Comparison of ENCODE assay signal across 15 mouse cellular contexts in genomic region chr4:93584328-93584727, GRCm38 (mm10).
"Had no signal": no experiment of that assay in that cellular context is flagged by ENCODE, and none has a peak within 500 bp of the region (broad histone marks: within the 10 kb centered on the region; RNA-seq: fewer than 3 reads in every experiment).

No protein-coding gene starts in this region.

- H3K4me2 ChIP-seq: intestine, embryonic 15.5 days; limb, embryonic 12.5 days; lung, embryonic 15.5 days; neural tube, embryonic 12.5 days had no signal

- H3K4me1 ChIP-seq: intestine, embryonic 15.5 days; limb, embryonic 12.5 days; lung, embryonic 15.5 days; neural tube, embryonic 12.5 days had no signal

- H3K4me3 ChIP-seq: intestine, embryonic 15.5 days; layer of hippocampus, adult 2 months; limb, embryonic 12.5 days; lung, embryonic 15.5 days; neural tube, embryonic 12.5 days had no signal

- H3K27me3 ChIP-seq: intestine, embryonic 15.5 days; limb, embryonic 12.5 days; lung, embryonic 15.5 days; megakaryocyte, embryonic 14.5 days; neural tube, embryonic 12.5 days had no signal

- H3K9me3 ChIP-seq: intestine, embryonic 15.5 days; lung, embryonic 15.5 days; megakaryocyte, embryonic 14.5 days; neural tube, embryonic 12.5 days had no signal

- H3K9ac ChIP-seq: intestine, embryonic 15.5 days; limb, embryonic 12.5 days; lung, embryonic 15.5 days; neural tube, embryonic 12.5 days had no signal

- DNase-seq: kidney, adult 18-20 months; kidney, postnatal 36 days; lung, postnatal 14 days; midbrain, embryonic 14.5 days; right cerebral cortex, postnatal 4 days; spleen, adult 18-20 months; thymus, adult 18-20 months; thymus, postnatal 14 days had no signal

- H3K27ac ChIP-seq: intestine, embryonic 15.5 days; layer of hippocampus, adult 2 months; limb, embryonic 12.5 days; lung, embryonic 15.5 days; macrophage; neural tube, embryonic 12.5 days had no signal

- H3K36me3 ChIP-seq: intestine, embryonic 15.5 days; limb, embryonic 12.5 days; lung, embryonic 15.5 days; neural tube, embryonic 12.5 days had no signal
